Mouse (Mus musculus) midbrain, embryonic 13.5 days (tissue): ENCODE data around the gene Fam214a. TPM values are rescaled to one million over a fixed set of nuclear protein-coding genes. Genes with fewer than 3 reads are reported as not detected.

Source experiments
- ATAC-seq: fragments of 200-750 bp; cut with Nextera tagmentation; 2 replicates; pipeline ENCODE4 v1.8.0; 2017; ENCODE audit warnings: mild to moderate bottlenecking, moderate TSS enrichment, moderate library complexity
- H3K27ac ChIP-seq: fragments of 300-500 bp; sonication (generic); 2 replicates; pipeline ENCODE4 v1.5.1; 2015; ENCODE audit warnings: inconsistent platforms, mild to moderate bottlenecking, moderate library complexity
- H3K27me3 ChIP-seq: fragments of 300-500 bp; sonication (generic); 2 replicates; pipeline ENCODE4 v1.6.1; 2015; ENCODE audit warnings: mild to moderate bottlenecking, inconsistent platforms
- H3K36me3 ChIP-seq: fragments of 300-500 bp; sonication (generic); 2 replicates; pipeline ENCODE4 v1.6.1; 2015; ENCODE audit warnings: mild to moderate bottlenecking, inconsistent platforms
- H3K4me1 ChIP-seq: fragments of 300-500 bp; sonication (generic); replicated peaks from 2 replicates; pipeline ENCODE4 v1.6.1; 2015; ENCODE audit warnings: inconsistent platforms
- H3K4me2 ChIP-seq: fragments of 300-500 bp; sonication (generic); replicated peaks from 2 replicates; pipeline ENCODE4 v1.6.1; 2015; ENCODE audit warnings: moderate library complexity, mild to moderate bottlenecking, inconsistent platforms
- H3K4me3 ChIP-seq: fragments of 300-500 bp; sonication (generic); replicated peaks from 2 replicates; pipeline ENCODE4 v1.5.1; 2015; ENCODE audit warnings: mild to moderate bottlenecking, inconsistent platforms
- H3K9ac ChIP-seq: fragments of 300-500 bp; sonication (generic); replicated peaks from 2 replicates; pipeline ENCODE4 v1.6.1; 2015; ENCODE audit warnings: mild to moderate bottlenecking, inconsistent platforms
- H3K9me3 ChIP-seq: fragments of 300-500 bp; sonication (generic); 2 replicates; pipeline ENCODE4 v1.6.1; 2016; ENCODE audit warnings: mild to moderate bottlenecking, inconsistent platforms
- WGBS: fragments of 180-500 bp; shearing (Covaris S2); methylation state at CpG from one replicate; pipeline ENCODE4 v1.1.7; 2015; 5-methylcytosine and 5-hydroxymethylcytosine counted together
- polyA plus RNA-seq: library from polyadenylated mRNA; unstranded; fragments of >200 nt; fragmentation: Nextera tagmentation; extraction: Ambion mirVana; gene quantifications from 2 replicates; pipeline ENCODE4 v1.2.1, GENCODE M21; 2015

Gene Fam214a
- polyA plus RNA-seq, 1 experiment from 2014 or later = 31.3 TPM

- WGBS = 91% methylated on average over 6 of the region's 6 CpGs
- H3K27me3 ChIP-seq = no peaks in the 10 kb centered on the region
- H3K4me1 ChIP-seq = peaks cover 20% of the 10 kb centered on the region
- no peak for ATAC-seq
- no peak overlapping the region for H3K4me3 ChIP-seq
- no peaks in the 10 kb centered on the region for H3K9me3 ChIP-seq
- no peak overlapping the region for H3K27ac ChIP-seq
- H3K4me2 ChIP-seq = no peak overlapping the region
- no peak overlapping the region for H3K9ac ChIP-seq
- no peaks in the 10 kb centered on the region for H3K36me3 ChIP-seq
Observed at GRCm38 (mm10) chr9:74923291-74923977, 29.2 kb upstream of the Fam214a start.

- H3K9ac ChIP-seq = no peak overlapping the region
- no peak overlapping the region for H3K4me3 ChIP-seq
- H3K27me3 ChIP-seq = no peaks in the 10 kb centered on the region
- peak; percentile 64 for ATAC-seq
- WGBS = 11% methylated on average over 10 of the region's 10 CpGs
- no peaks in the 10 kb centered on the region for H3K36me3 ChIP-seq
- peak overlapping the region; percentile 52 for H3K27ac ChIP-seq
- no peak overlapping the region for H3K4me2 ChIP-seq
- no peaks in the 10 kb centered on the region for H3K9me3 ChIP-seq
- peaks cover 20% of the 10 kb centered on the region for H3K4me1 ChIP-seq
Observed at GRCm38 (mm10) chr9:74925220-74925769, 27.4 kb upstream of the Fam214a start.

- Histone ChIP-seq H3K4me1 (peaks cover 9% of the 10 kb centered on the region), H3K4me3 (no peak overlapping the region), H3K27me3 (no peaks in the 10 kb centered on the region), H3K9me3 (no peaks in the 10 kb centered on the region), H3K27ac (no peak overlapping the region), H3K36me3 (no peaks in the 10 kb centered on the region), H3K4me2 (no peak overlapping the region), H3K9ac (no peak overlapping the region)
- ATAC-seq = no peak
- WGBS = 94% methylated on average over 4 of the region's 4 CpGs
Observed at GRCm38 (mm10) chr9:74929981-74930423, 22.7 kb upstream of the Fam214a start.

- WGBS = 83% methylated on average over 5 of the region's 5 CpGs
- H3K36me3 ChIP-seq = no peaks in the 10 kb centered on the region
- H3K4me1 ChIP-seq = peaks cover 3% of the 10 kb centered on the region
- no peak for ATAC-seq
- no peak overlapping the region for H3K4me3 ChIP-seq
- no peaks in the 10 kb centered on the region for H3K27me3 ChIP-seq
- no peak overlapping the region for H3K9ac ChIP-seq
- no peak overlapping the region for H3K4me2 ChIP-seq
- no peaks in the 10 kb centered on the region for H3K9me3 ChIP-seq
- no peak overlapping the region for H3K27ac ChIP-seq
Observed at GRCm38 (mm10) chr9:74930653-74931052, 22.0 kb upstream of the Fam214a start.

GRCm38 (mm10) chr9:74935289-74935688 is 17.4 kb upstream of the Fam214a start:
- no peak for ATAC-seq
- WGBS = 83% methylated on average over 3 of the region's 3 CpGs
- Histone ChIP-seq H3K4me3 (no peak overlapping the region), H3K9me3 (no peaks in the 10 kb centered on the region), H3K4me2 (no peak overlapping the region), H3K9ac (no peak overlapping the region), H3K36me3 (no peaks in the 10 kb centered on the region), H3K27ac (no peak overlapping the region), H3K4me1 (no peaks in the 10 kb centered on the region), H3K27me3 (no peaks in the 10 kb centered on the region)

- H3K27ac ChIP-seq = no peak overlapping the region
- no peaks in the 10 kb centered on the region for H3K36me3 ChIP-seq
- H3K9ac ChIP-seq = no peak overlapping the region
- no peaks in the 10 kb centered on the region for H3K27me3 ChIP-seq
- no peak overlapping the region for H3K4me2 ChIP-seq
- no peak overlapping the region for H3K4me3 ChIP-seq
- no peaks in the 10 kb centered on the region for H3K9me3 ChIP-seq
- 93% methylated on average over 3 of the region's 3 CpGs for whole genome bisulfite sequencing
- no peaks in the 10 kb centered on the region for H3K4me1 ChIP-seq
- ATAC-seq = no peak
Observed at GRCm38 (mm10) chr9:74937761-74938160, 14.9 kb upstream of the Fam214a start.

GRCm38 (mm10) chr9:74938670-74939534 is 13.8 kb upstream of the Fam214a start:
- Histone ChIP-seq H3K4me1 (no peaks in the 10 kb centered on the region), H3K4me2 (no peak overlapping the region), H3K36me3 (no peaks in the 10 kb centered on the region), H3K27ac (no peak overlapping the region), H3K4me3 (no peak overlapping the region), H3K27me3 (no peaks in the 10 kb centered on the region), H3K9ac (no peak overlapping the region), H3K9me3 (no peaks in the 10 kb centered on the region)
- 87% methylated on average over 12 of the region's 12 CpGs for WGBS
- ATAC-seq = no peak

GRCm38 (mm10) chr9:74946713-74947402 is 5.8 kb upstream of the Fam214a start:
- ATAC-seq = no peak
- H3K9ac ChIP-seq = no peak overlapping the region
- no peak overlapping the region for H3K4me3 ChIP-seq
- H3K27ac ChIP-seq = no peak overlapping the region
- no peaks in the 10 kb centered on the region for H3K4me1 ChIP-seq
- 88% methylated on average over 8 of the region's 8 CpGs for WGBS
- no peak overlapping the region for H3K4me2 ChIP-seq
- no peaks in the 10 kb centered on the region for H3K9me3 ChIP-seq
- no peaks in the 10 kb centered on the region for H3K27me3 ChIP-seq
- H3K36me3 ChIP-seq = no peaks in the 10 kb centered on the region

- 33% methylated on average over 3 of the region's 3 CpGs for WGBS
- Histone ChIP-seq H3K27ac (no peak overlapping the region), H3K9me3 (no peaks in the 10 kb centered on the region), H3K9ac (no peak overlapping the region), H3K4me1 (peaks cover 21% of the 10 kb centered on the region), H3K4me2 (no peak overlapping the region), H3K36me3 (peaks cover 5% of the 10 kb centered on the region), H3K4me3 (no peak overlapping the region), H3K27me3 (no peaks in the 10 kb centered on the region)
- no peak for ATAC-seq
Observed at GRCm38 (mm10) chr9:74951491-74951890, 1.2 kb upstream of the Fam214a start.

- 68% methylated on average over 5 of the region's 5 CpGs for WGBS
- H3K27me3 ChIP-seq = no peaks in the 10 kb centered on the region
Observed at GRCm38 (mm10) chr9:74952106-74952505, 578 bp upstream of the Fam214a start.

GRCm38 (mm10) chr9:74953265-74953958 is 728 bp downstream of the Fam214a start:
- Histone ChIP-seq H3K9me3 (no peaks in the 10 kb centered on the region; the same call in 1 of the 2 replicates), H3K4me2 (peak overlapping the region; percentile 93), H3K36me3 (peaks cover 8% of the 10 kb centered on the region), H3K4me1 (peaks cover 21% of the 10 kb centered on the region), H3K9ac (peak overlapping the region; percentile 95), H3K4me3 (peak overlapping the region; percentile 95), H3K27me3 (no peaks in the 10 kb centered on the region), H3K27ac (peak overlapping the region; percentile 96)
- no peak for ATAC-seq
- 7% methylated on average over 31 of the region's 31 CpGs for WGBS

More at GRCm38 (mm10) chr9:74952106-74952505, 578 bp upstream of the Fam214a start:
- Histone ChIP-seq H3K4me2 (peak overlapping the region; percentile 93), H3K9ac (peak overlapping the region; percentile 55), H3K9me3 (no peaks in the 10 kb centered on the region), H3K27ac (peak overlapping the region; percentile 96), H3K4me1 (peaks cover 21% of the 10 kb centered on the region), H3K4me3 (peak overlapping the region; percentile 95), H3K36me3 (peaks cover 5% of the 10 kb centered on the region)
- ATAC-seq = no peak
